Mouse (Mus musculus) kidney, postnatal 0 days (tissue): ENCODE data around the gene Sorbs2. TPM values are rescaled to one million over a fixed set of nuclear protein-coding genes. Genes with fewer than 3 reads are reported as not detected.

Experiments used
- ATAC-seq: fragments of 200-750 bp; cut with Nextera tagmentation; replicated peaks from 2 replicates; pipeline ENCODE4 v1.8.0; 2017; ENCODE audit warnings: low read depth, moderate number of reproducible peaks, moderate TSS enrichment, moderate library complexity; ENCODE audit not compliant: low FRiP score
- DNase-seq: peaks from one replicate; pipeline ENCODE4 v3.0.0-alpha.2; 2016; ENCODE audit warnings: low spot score
- H3K27ac ChIP-seq: fragments of 300-500 bp; sonication (generic); 2 replicates; pipeline ENCODE4 v1.5.1; 2014; ENCODE audit warnings: mild to moderate bottlenecking
- H3K27me3 ChIP-seq: fragments of 300-500 bp; sonication (generic); 2 replicates; pipeline ENCODE4 v1.6.1; 2014; ENCODE audit warnings: low read length, mixed read lengths; ENCODE audit not compliant: insufficient read depth
- H3K36me3 ChIP-seq: fragments of 300-500 bp; sonication (generic); 2 replicates; pipeline ENCODE4 v1.6.1; 2014; ENCODE audit warnings: low read length, mixed read lengths; ENCODE audit not compliant: insufficient read depth
- H3K4me1 ChIP-seq: fragments of 300-500 bp; sonication (generic); replicated peaks from 2 replicates; pipeline ENCODE4 v1.6.1; 2014; ENCODE audit warnings: antibody characterized with exemption, low read length, mixed read lengths; ENCODE audit not compliant: insufficient read depth
- H3K4me2 ChIP-seq: fragments of 300-500 bp; sonication (generic); 2 replicates; pipeline ENCODE4 v1.6.1; 2014; ENCODE audit warnings: mild to moderate bottlenecking, low read length, moderate library complexity, mixed read lengths
- H3K4me3 ChIP-seq: fragments of 300-500 bp; sonication (generic); replicated peaks from 2 replicates; pipeline ENCODE4 v1.5.1; 2014; ENCODE audit warnings: low read depth, low read length
- H3K9ac ChIP-seq: fragments of 300-500 bp; sonication (generic); 2 replicates; pipeline ENCODE4 v1.6.1; 2014; ENCODE audit warnings: low read depth, low read length
- H3K9me3 ChIP-seq: fragments of 300-500 bp; sonication (generic); replicated peaks from 2 replicates; pipeline ENCODE4 v1.6.1; 2016; ENCODE audit warnings: low read length, inconsistent platforms, mixed read lengths
- CTCF ChIP-seq: IDR thresholded peaks from 2 replicates; pipeline ENCODE4 v1.5.1; 2016; ENCODE audit warnings: antibody characterized with exemption, low read depth, mild to moderate bottlenecking, moderate library complexity
- WGBS: fragments of 180-500 bp; shearing (Covaris S2); extraction: QIAGEN DNeasy Blood & Tissue Kit; methylation state at CpG from one replicate; pipeline ENCODE4 v1.1.7; 2014; 5-methylcytosine and 5-hydroxymethylcytosine counted together
- polyA plus RNA-seq: library from polyadenylated mRNA; unstranded; fragments of >200 nt; fragmentation: Nextera tagmentation; extraction: Ambion mirVana; gene quantifications from 2 replicates; pipeline ENCODE4 v1.2.1, GENCODE M21; 2015

The Sorbs2 gene
- polyA plus RNA-seq, 1 experiment from 2014 or later: 41.6 TPM

- no peaks in the 10 kb centered on the region for H3K9me3 ChIP-seq
- H3K27me3 ChIP-seq: no peaks in the 10 kb centered on the region
- H3K4me3 ChIP-seq: no peak overlapping the region
- TF ChIP-seq CTCF: no peak
- H3K27ac ChIP-seq: no peak overlapping the region
- no peaks in the 10 kb centered on the region for H3K4me1 ChIP-seq
- DNase-seq (no peak), ATAC-seq (no peak)
- H3K36me3 ChIP-seq: no peaks in the 10 kb centered on the region
- no peak overlapping the region for H3K9ac ChIP-seq
- no peak overlapping the region for H3K4me2 ChIP-seq
- 88% methylated on average over 4 of the region's 4 CpGs for WGBS
These were observed 291.9 kb downstream of the Sorbs2 start for GRCm38 (mm10) chr8:45799517-45799916.

- Histone ChIP-seq H3K4me3 (no peak overlapping the region), H3K4me1 (no peaks in the 10 kb centered on the region), H3K9me3 (no peaks in the 10 kb centered on the region), H3K36me3 (peaks cover 13% of the 10 kb centered on the region; the same call in 1 of the 2 replicates), H3K27ac (no peak overlapping the region), H3K27me3 (no peaks in the 10 kb centered on the region), H3K4me2 (no peak overlapping the region), H3K9ac (no peak overlapping the region)
- no peak for TF ChIP-seq CTCF
- DNase-seq (no peak), ATAC-seq (no peak)
- 92% methylated on average over 6 of the region's 6 CpGs for WGBS
These were observed 301.0 kb downstream of the Sorbs2 start for GRCm38 (mm10) chr8:45808597-45808996.

- DNase-seq: peak; percentile 80
- H3K4me1 ChIP-seq: no peaks in the 10 kb centered on the region
- H3K9ac ChIP-seq: no peak overlapping the region
- no peak overlapping the region for H3K27ac ChIP-seq
- no peaks in the 10 kb centered on the region for H3K27me3 ChIP-seq
- 0 out of 2 replicates have a peak, but pooled peaks have one; percentile 21 for ATAC-seq
- WGBS: 27% methylated on average over 7 of the region's 7 CpGs
- TF ChIP-seq CTCF: peak; percentile 96
- H3K9me3 ChIP-seq: no peaks in the 10 kb centered on the region
- no peak overlapping the region for H3K4me2 ChIP-seq
- no peak overlapping the region for H3K4me3 ChIP-seq
- no peaks in the 10 kb centered on the region for H3K36me3 ChIP-seq
These were observed 309.3 kb downstream of the Sorbs2 start for GRCm38 (mm10) chr8:45816765-45817426.

GRCm38 (mm10) chr8:45821650-45822049, 314.1 kb downstream of the Sorbs2 start:
- H3K4me2 ChIP-seq: no peak overlapping the region
- no peaks in the 10 kb centered on the region for H3K9me3 ChIP-seq
- no peak overlapping the region for H3K9ac ChIP-seq
- no peak overlapping the region for H3K27ac ChIP-seq
- H3K27me3 ChIP-seq: no peaks in the 10 kb centered on the region
- TF ChIP-seq CTCF: no peak
- 51% methylated on average over 5 of the region's 5 CpGs for WGBS
- no peak overlapping the region for H3K4me3 ChIP-seq
- H3K4me1 ChIP-seq: no peaks in the 10 kb centered on the region
- DNase-seq (peak; percentile 59), ATAC-seq (no peak)
- H3K36me3 ChIP-seq: no peaks in the 10 kb centered on the region; the same call in 1 of the 2 replicates

- no peak for TF ChIP-seq CTCF
- Histone ChIP-seq H3K36me3 (no peaks in the 10 kb centered on the region), H3K4me1 (no peaks in the 10 kb centered on the region), H3K4me3 (no peak overlapping the region), H3K27me3 (no peaks in the 10 kb centered on the region), H3K27ac (no peak overlapping the region), H3K9me3 (no peaks in the 10 kb centered on the region), H3K9ac (no peak overlapping the region), H3K4me2 (no peak overlapping the region)
- no peak for ATAC-seq
- no peak for DNase-seq
- 86% methylated on average over 2 of the region's 2 CpGs for WGBS
These were observed 322.5 kb downstream of the Sorbs2 start for GRCm38 (mm10) chr8:45829985-45830548.

- WGBS: 77% methylated on average over 2 of the region's 2 CpGs
- Histone ChIP-seq H3K9ac (no peak overlapping the region), H3K4me3 (no peak overlapping the region), H3K4me2 (no peak overlapping the region), H3K36me3 (no peaks in the 10 kb centered on the region), H3K27me3 (no peaks in the 10 kb centered on the region), H3K4me1 (no peaks in the 10 kb centered on the region), H3K27ac (no peak overlapping the region), H3K9me3 (no peaks in the 10 kb centered on the region)
- no peak for ATAC-seq
- TF ChIP-seq CTCF: no peak
- DNase-seq: no peak
These were observed 326.3 kb downstream of the Sorbs2 start for GRCm38 (mm10) chr8:45833896-45834295.
